Mouse (Mus musculus) forebrain, embryonic 10.5 days (tissue): ENCODE measurements at regions not wholly inside any gene's neighbourhood (a gene's known extent, or its start where the extent isn't known, plus 50 kb on each side); places are given as distances from the start of the nearest gene placed in this dataset.

Experiments
- DNase-seq: peaks from one replicate; pipeline ENCODE4 v3.0.0-alpha.2; 2017; ENCODE audit warnings: low spot score; ENCODE audit errors: extremely low spot score
- H3K27ac ChIP-seq: fragments of 300-500 bp; sonication (generic); 2 replicates; pipeline ENCODE4 v1.5.1; 2016; ENCODE audit warnings: mild to moderate bottlenecking
- H3K27me3 ChIP-seq: fragments of 300-500 bp; sonication (generic); 2 replicates; pipeline ENCODE4 v1.6.1; 2016; ENCODE audit warnings: mild to moderate bottlenecking; ENCODE audit not compliant: poor library complexity, severe bottlenecking
- H3K36me3 ChIP-seq: fragments of 300-500 bp; sonication (generic); replicated peaks from 2 replicates; pipeline ENCODE4 v1.6.1; 2016; ENCODE audit warnings: mild to moderate bottlenecking, moderate library complexity
- H3K4me1 ChIP-seq: fragments of 300-500 bp; sonication (generic); 2 replicates; pipeline ENCODE4 v1.6.1; 2016
- H3K4me3 ChIP-seq: fragments of 300-500 bp; sonication (generic); 2 replicates; pipeline ENCODE4 v1.5.1; 2016; ENCODE audit warnings: mild to moderate bottlenecking, moderate library complexity
- H3K9me3 ChIP-seq: fragments of 300-500 bp; sonication (generic); 2 replicates; pipeline ENCODE4 v1.6.1; 2016; ENCODE audit warnings: mild to moderate bottlenecking, moderate library complexity
- WGBS: fragments of 180-500 bp; shearing (Covaris S2); methylation state at CpG from one replicate; pipeline ENCODE4 v1.1.7; 2016; 5-methylcytosine and 5-hydroxymethylcytosine counted together

- 92% methylated on average over 2 of the region's 2 CpGs for WGBS
- Histone ChIP-seq H3K27ac (no peak overlapping the region), H3K36me3 (no peaks in the 10 kb centered on the region), H3K27me3 (no peaks in the 10 kb centered on the region), H3K4me1 (peaks cover 5% of the 10 kb centered on the region; the same call in 1 of the 2 replicates), H3K9me3 (no peaks in the 10 kb centered on the region), H3K4me3 (no peak overlapping the region)
- DNase-seq: no peak
Observed at GRCm38 (mm10) chr14:80408317-80408716, 424.4 kb downstream of the Olfm4 start.

DNA sequence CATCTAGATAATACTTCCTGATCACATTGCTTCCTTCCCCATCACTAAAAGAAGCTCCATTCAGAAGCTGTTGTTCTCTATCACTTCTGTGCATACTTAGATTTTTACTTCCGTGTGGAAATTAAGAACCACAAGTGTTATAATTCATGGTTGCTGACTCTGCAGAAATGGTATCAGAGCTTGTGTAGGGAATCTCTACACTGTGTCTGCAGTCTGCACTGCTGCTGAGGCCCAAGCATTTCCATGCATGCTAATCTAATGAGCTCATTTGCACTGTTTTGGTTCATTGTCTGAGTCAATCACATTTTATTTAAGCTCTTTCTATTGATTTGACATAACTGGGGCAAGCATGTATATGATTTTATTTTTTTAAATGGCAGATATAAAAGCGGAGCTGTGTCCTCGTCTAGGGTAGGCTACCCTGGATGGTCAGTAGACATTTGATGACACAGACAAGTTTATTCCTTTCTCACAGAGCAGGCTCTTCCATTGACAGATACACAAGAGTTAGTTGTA lies 435.0 kb downstream of the Olfm4 start:
- 89% methylated on average over 3 of the region's 3 CpGs for WGBS
- Histone ChIP-seq H3K4me3 (no peak overlapping the region), H3K27me3 (no peaks in the 10 kb centered on the region), H3K4me1 (no peaks in the 10 kb centered on the region), H3K9me3 (no peaks in the 10 kb centered on the region), H3K27ac (no peak overlapping the region), H3K36me3 (no peaks in the 10 kb centered on the region)
- no peak for DNase-seq

- Histone ChIP-seq H3K27ac (no peak overlapping the region), H3K27me3 (no peaks in the 10 kb centered on the region), H3K36me3 (no peaks in the 10 kb centered on the region), H3K9me3 (no peaks in the 10 kb centered on the region), H3K4me1 (no peaks in the 10 kb centered on the region), H3K4me3 (no peak overlapping the region)
- no peak for DNase-seq
Observed at GRCm38 (mm10) chr14:80443820-80444219, 459.9 kb downstream of the Olfm4 start.

DNA sequence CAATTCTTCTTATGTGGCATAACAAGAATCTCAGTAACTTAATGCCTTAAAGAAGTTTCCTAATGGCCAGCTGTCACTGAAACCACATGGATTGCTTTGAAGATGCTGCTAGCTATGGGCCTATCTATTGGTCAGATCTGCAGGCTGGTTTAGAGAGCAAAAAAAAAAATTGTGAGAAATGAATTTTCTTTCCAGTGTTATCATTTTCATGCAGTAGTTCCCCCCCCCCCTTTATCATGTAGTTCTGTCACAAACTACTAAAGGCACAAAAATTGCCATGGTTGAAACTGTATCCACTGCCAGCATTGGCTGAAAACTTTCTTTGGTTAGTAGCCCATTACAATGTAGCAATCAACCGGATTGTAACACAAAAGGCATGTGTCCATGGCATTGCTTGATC lies 487.6 kb downstream of the Olfm4 start:
- Histone ChIP-seq H3K27me3 (no peaks in the 10 kb centered on the region), H3K4me1 (no peaks in the 10 kb centered on the region), H3K4me3 (no peak overlapping the region), H3K36me3 (no peaks in the 10 kb centered on the region), H3K9me3 (no peaks in the 10 kb centered on the region), H3K27ac (no peak overlapping the region)
- 69% methylated on average over 1 of the region's 1 CpGs for WGBS
- DNase-seq: no peak

- H3K4me3 ChIP-seq: no peak overlapping the region
- no peaks in the 10 kb centered on the region for H3K36me3 ChIP-seq
- no peaks in the 10 kb centered on the region for H3K4me1 ChIP-seq
- no peaks in the 10 kb centered on the region for H3K27me3 ChIP-seq
- no peak overlapping the region for H3K27ac ChIP-seq
- DNase-seq: no peak
- H3K9me3 ChIP-seq: no peaks in the 10 kb centered on the region
Observed at GRCm38 (mm10) chr14:80479918-80480317, 496.0 kb downstream of the Olfm4 start.

GRCm38 (mm10) chr14:80482771-80483170 lies 498.9 kb downstream of the Olfm4 start:
- Histone ChIP-seq H3K27ac (no peak overlapping the region), H3K27me3 (no peaks in the 10 kb centered on the region), H3K4me3 (no peak overlapping the region), H3K4me1 (no peaks in the 10 kb centered on the region), H3K36me3 (no peaks in the 10 kb centered on the region), H3K9me3 (no peaks in the 10 kb centered on the region)
- no peak for DNase-seq
- 83% methylated on average over 3 of the region's 3 CpGs for WGBS

GRCm38 (mm10) chr14:80484256-80484655 lies 500.4 kb downstream of the Olfm4 start:
- Histone ChIP-seq H3K36me3 (no peaks in the 10 kb centered on the region), H3K27ac (no peak overlapping the region), H3K4me3 (no peak overlapping the region), H3K27me3 (no peaks in the 10 kb centered on the region; the same call in 1 of the 2 replicates), H3K4me1 (no peaks in the 10 kb centered on the region), H3K9me3 (no peaks in the 10 kb centered on the region)
- DNase-seq: no peak

- no peaks in the 10 kb centered on the region for H3K9me3 ChIP-seq
- H3K36me3 ChIP-seq: no peaks in the 10 kb centered on the region
- no peaks in the 10 kb centered on the region; the same call in 1 of the 2 replicates for H3K27me3 ChIP-seq
- no peak overlapping the region for H3K4me3 ChIP-seq
- no peaks in the 10 kb centered on the region for H3K4me1 ChIP-seq
- no peak overlapping the region for H3K27ac ChIP-seq
- no peak for DNase-seq
Observed at GRCm38 (mm10) chr14:80485149-80485548, 501.3 kb downstream of the Olfm4 start.

GRCm38 (mm10) chr14:80486605-80487004 lies 502.7 kb downstream of the Olfm4 start:
- H3K27ac ChIP-seq: no peak overlapping the region
- no peaks in the 10 kb centered on the region for H3K36me3 ChIP-seq
- H3K4me1 ChIP-seq: no peaks in the 10 kb centered on the region
- 90% methylated on average over 6 of the region's 6 CpGs for WGBS
- DNase-seq: no peak
- no peaks in the 10 kb centered on the region for H3K9me3 ChIP-seq
- H3K4me3 ChIP-seq: no peak overlapping the region
- H3K27me3 ChIP-seq: no peaks in the 10 kb centered on the region; the same call in 1 of the 2 replicates

GRCm38 (mm10) chr14:80492043-80492900 lies 508.4 kb downstream of the Olfm4 start:
- Histone ChIP-seq H3K4me1 (peaks cover 14% of the 10 kb centered on the region), H3K36me3 (no peaks in the 10 kb centered on the region), H3K4me3 (no peak overlapping the region), H3K27me3 (peaks cover 7% of the 10 kb centered on the region), H3K9me3 (no peaks in the 10 kb centered on the region), H3K27ac (no peak overlapping the region)
- 62% methylated on average over 10 of the region's 10 CpGs for WGBS
- DNase-seq: no peak

DNA sequence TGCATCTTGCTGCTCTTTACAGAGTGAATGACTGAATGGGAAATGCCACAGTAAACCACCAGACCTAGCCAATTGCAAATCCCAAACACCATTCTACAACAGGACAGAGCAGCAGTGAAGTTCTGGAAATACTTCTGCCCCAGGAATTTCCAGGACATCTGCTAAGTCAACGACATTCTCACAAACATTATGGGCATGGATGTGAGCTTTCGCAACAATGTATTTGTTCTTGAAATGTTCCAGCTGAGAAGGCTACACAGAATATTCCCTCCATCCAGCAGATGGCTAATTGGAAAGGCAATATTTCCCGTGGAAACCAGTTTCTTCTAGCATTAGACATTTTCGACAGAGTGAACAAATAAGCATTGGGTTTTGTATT lies 509.0 kb downstream of the Olfm4 start:
- H3K4me3 ChIP-seq: no peak overlapping the region
- no peak overlapping the region for H3K27ac ChIP-seq
- no peaks in the 10 kb centered on the region for H3K36me3 ChIP-seq
- H3K4me1 ChIP-seq: peaks cover 14% of the 10 kb centered on the region
- no peaks in the 10 kb centered on the region for H3K9me3 ChIP-seq
- DNase-seq: no peak
- WGBS: 85% methylated on average over 4 of the region's 4 CpGs
- H3K27me3 ChIP-seq: peaks cover 7% of the 10 kb centered on the region

DNA sequence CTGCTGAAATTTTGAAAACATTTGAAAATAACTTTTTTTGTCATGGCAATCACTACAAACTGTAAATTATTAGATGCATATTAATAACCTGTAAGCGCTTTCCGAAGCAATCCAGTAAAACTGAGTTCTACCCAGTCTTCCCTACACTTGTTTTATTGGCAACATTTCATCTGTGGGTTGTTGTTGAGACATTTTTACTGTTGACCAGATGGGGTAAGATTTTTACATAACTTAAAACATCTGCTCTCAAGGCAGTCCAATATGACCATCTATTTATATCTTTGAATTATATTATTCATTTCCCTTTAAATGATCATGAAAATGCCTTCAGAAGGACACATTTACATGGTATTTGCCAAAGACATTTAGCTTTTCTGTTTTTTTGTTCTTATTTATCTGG lies 520.5 kb downstream of the Olfm4 start:
- Histone ChIP-seq H3K27me3 (no peaks in the 10 kb centered on the region), H3K9me3 (no peaks in the 10 kb centered on the region), H3K27ac (no peak overlapping the region), H3K4me3 (no peak overlapping the region), H3K4me1 (no peaks in the 10 kb centered on the region), H3K36me3 (no peaks in the 10 kb centered on the region)
- no peak for DNase-seq
- 95% methylated on average over 2 of the region's 2 CpGs for WGBS

DNA sequence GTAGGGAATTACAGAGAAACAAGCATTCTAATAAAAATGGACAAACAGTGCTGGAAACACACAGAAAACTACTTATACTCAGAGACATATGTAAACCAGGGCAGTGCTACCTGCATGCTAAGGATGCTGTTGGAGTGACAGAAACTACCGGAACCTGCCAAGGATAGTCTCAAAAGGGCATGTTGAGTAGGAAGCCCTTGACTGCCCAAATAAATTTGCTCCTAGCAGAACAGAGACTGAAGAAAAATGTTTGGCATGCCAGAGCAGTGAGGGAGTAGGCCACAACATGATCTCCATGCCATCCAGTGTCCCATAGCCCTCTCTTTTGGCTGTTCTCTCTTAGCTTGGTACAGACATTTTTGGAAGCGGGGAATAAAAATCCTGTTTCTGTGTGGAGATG lies 532.7 kb downstream of the Olfm4 start:
- Histone ChIP-seq H3K9me3 (no peaks in the 10 kb centered on the region), H3K4me1 (peaks cover 4% of the 10 kb centered on the region), H3K27me3 (no peaks in the 10 kb centered on the region), H3K27ac (no peak overlapping the region), H3K4me3 (no peak overlapping the region), H3K36me3 (no peaks in the 10 kb centered on the region)
- no peak for DNase-seq
- WGBS: 98% methylated on average over 2 of the region's 2 CpGs
